Mouse (Mus musculus): ENCODE measurements around the gene 4930519P11Rik. TPM values are rescaled to one million over a fixed set of nuclear protein-coding genes. Genes with fewer than 3 reads are reported as not detected.
A peak's percentile ranks its signal among the peaks of the same experiment; 100 is the strongest.

Gene 4930519P11Rik
- polyA plus RNA-seq, 1 experiment from 2014 or later: not detected

DNA sequence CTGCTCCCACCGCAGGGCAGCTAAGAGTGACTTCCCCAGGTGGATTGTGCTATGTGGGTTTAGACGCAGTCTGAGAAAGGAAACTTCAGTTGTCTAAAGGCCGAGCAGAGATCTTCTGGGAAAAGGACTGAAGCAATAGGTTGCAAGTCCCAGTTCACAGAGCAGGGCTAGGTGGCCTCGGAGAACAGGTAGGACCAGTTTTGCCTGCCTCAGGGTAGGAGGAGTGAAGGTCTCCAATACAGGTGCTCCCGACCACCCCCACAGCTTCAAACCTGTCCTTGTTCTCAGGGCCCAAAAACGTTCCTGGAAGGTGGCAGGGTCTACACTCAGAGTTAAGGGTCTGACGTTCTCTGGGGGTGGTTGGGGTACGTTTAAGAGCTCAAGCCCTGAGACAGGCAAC lies 38.1 kb upstream of the 4930519P11Rik start, which contains the start of gene Chmp4b:
Chmp4b (plus strand) TSS at position 343 of the 400 bp plus-strand sequence.
- WGBS: 58% methylated on average over 8 of the region's 8 CpGs
- Histone ChIP-seq H3K4me3 (ENCODE audit: low read depth, low read length) (no peak within 1 kb of the TSS), H3K9ac (ENCODE audit: low read length) (no peak within 1 kb of the TSS), H3K4me1 (ENCODE audit: control insufficient read depth, insufficient read depth, low read length) (no peaks in the 10 kb centered on the region), H3K27me3 (ENCODE audit: control insufficient read depth, insufficient read depth, low read length) (no peaks in the 10 kb centered on the region), H3K4me2 (ENCODE audit: low read depth) (no peak within 1 kb of the TSS), H3K27ac (ENCODE audit: low read depth, low read length) (no peak within 1 kb of the TSS), H3K36me3 (ENCODE audit: control insufficient read depth, insufficient read depth, low read length) (no peaks in the 10 kb centered on the region), H3K9me3 (ENCODE audit: control insufficient read depth, low read length) (no peaks in the 10 kb centered on the region)
- ATAC-seq (ENCODE audit: insufficient read depth, low FRiP score, low TSS enrichment) (no peak), DNase-seq (ENCODE audit: low spot score) (no peak)

- Histone ChIP-seq H3K27ac (ENCODE audit: low read depth, low read length) (no peak overlapping the region), H3K4me1 (ENCODE audit: control insufficient read depth, insufficient read depth, low read length) (no peaks in the 10 kb centered on the region), H3K4me3 (ENCODE audit: low read depth, low read length) (no peak overlapping the region), H3K9ac (ENCODE audit: low read length) (no peak overlapping the region), H3K36me3 (ENCODE audit: control insufficient read depth, insufficient read depth, low read length) (no peaks in the 10 kb centered on the region), H3K4me2 (ENCODE audit: low read depth) (no peak overlapping the region), H3K27me3 (ENCODE audit: control insufficient read depth, insufficient read depth, low read length) (no peaks in the 10 kb centered on the region), H3K9me3 (ENCODE audit: control insufficient read depth, low read length) (no peaks in the 10 kb centered on the region)
- WGBS: 77% methylated on average over 3 of the region's 3 CpGs
- ATAC-seq (ENCODE audit: insufficient read depth, low FRiP score, low TSS enrichment): no peak
- DNase-seq (ENCODE audit: low spot score): no peak
These were observed 37.2 kb upstream of the 4930519P11Rik start for GRCm38 (mm10) chr2:154650404-154650803.

DNA sequence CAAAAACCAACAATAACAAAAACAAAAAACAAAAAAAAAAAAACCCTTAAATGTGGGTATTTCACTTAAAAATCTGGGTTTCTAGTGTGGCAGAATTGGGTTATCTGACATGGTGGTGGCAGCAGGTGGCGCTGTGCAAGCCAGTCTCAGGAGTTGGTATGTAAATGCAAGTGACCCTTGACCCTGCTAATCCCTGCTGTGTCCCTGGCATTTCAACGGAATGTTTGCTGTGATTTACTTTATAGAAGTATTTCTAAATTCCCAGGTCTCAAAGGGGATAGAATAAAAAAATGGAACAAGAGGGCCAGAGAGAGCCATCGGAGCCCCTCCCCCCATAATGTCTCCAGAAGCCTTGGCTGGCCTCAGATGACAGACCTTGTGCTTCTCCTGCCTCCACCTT lies 34.8 kb upstream of the 4930519P11Rik start:
- Histone ChIP-seq H3K9me3 (ENCODE audit: control insufficient read depth, low read length) (no peaks in the 10 kb centered on the region), H3K4me3 (ENCODE audit: low read depth, low read length) (no peak overlapping the region), H3K4me2 (ENCODE audit: low read depth) (no peak overlapping the region), H3K27ac (ENCODE audit: low read depth, low read length) (no peak overlapping the region), H3K9ac (ENCODE audit: low read length) (no peak overlapping the region), H3K4me1 (ENCODE audit: control insufficient read depth, insufficient read depth, low read length) (no peaks in the 10 kb centered on the region), H3K36me3 (ENCODE audit: control insufficient read depth, insufficient read depth, low read length) (no peaks in the 10 kb centered on the region), H3K27me3 (ENCODE audit: control insufficient read depth, insufficient read depth, low read length) (no peaks in the 10 kb centered on the region)
- ATAC-seq (ENCODE audit: insufficient read depth, low FRiP score, low TSS enrichment) (no peak), DNase-seq (ENCODE audit: low spot score) (peak; percentile 31)
- 24% methylated on average over 3 of the region's 3 CpGs for WGBS

- Histone ChIP-seq H3K4me2 (ENCODE audit: low read depth) (no peak overlapping the region), H3K36me3 (ENCODE audit: control insufficient read depth, insufficient read depth, low read length) (no peaks in the 10 kb centered on the region), H3K9ac (ENCODE audit: low read length) (no peak overlapping the region), H3K4me1 (ENCODE audit: control insufficient read depth, insufficient read depth, low read length) (no peaks in the 10 kb centered on the region), H3K4me3 (ENCODE audit: low read depth, low read length) (no peak overlapping the region), H3K27me3 (ENCODE audit: control insufficient read depth, insufficient read depth, low read length) (no peaks in the 10 kb centered on the region), H3K9me3 (ENCODE audit: control insufficient read depth, low read length) (no peaks in the 10 kb centered on the region), H3K27ac (ENCODE audit: low read depth, low read length) (no peak overlapping the region)
- ATAC-seq (ENCODE audit: insufficient read depth, low FRiP score, low TSS enrichment) (no peak), DNase-seq (ENCODE audit: low spot score) (no peak)
- 83% methylated on average over 5 of the region's 5 CpGs for WGBS
These were observed 33.4 kb upstream of the 4930519P11Rik start for GRCm38 (mm10) chr2:154646634-154647033.

GRCm38 (mm10) chr2:154642712-154643385 lies 29.6 kb upstream of the 4930519P11Rik start:
- DNase-seq (ENCODE audit: low spot score) (no peak), ATAC-seq (ENCODE audit: insufficient read depth, low FRiP score, low TSS enrichment) (no peak)
- H3K27ac ChIP-seq (ENCODE audit: low read depth, low read length): no peak overlapping the region
- H3K27me3 ChIP-seq (ENCODE audit: control insufficient read depth, insufficient read depth, low read length): no peaks in the 10 kb centered on the region
- no peak overlapping the region for H3K4me2 ChIP-seq (ENCODE audit: low read depth)
- WGBS: 93% methylated on average over 6 of the region's 6 CpGs
- H3K4me1 ChIP-seq (ENCODE audit: control insufficient read depth, insufficient read depth, low read length): no peaks in the 10 kb centered on the region
- H3K9ac ChIP-seq (ENCODE audit: low read length): no peak overlapping the region
- H3K4me3 ChIP-seq (ENCODE audit: low read depth, low read length): no peak overlapping the region
- H3K9me3 ChIP-seq (ENCODE audit: control insufficient read depth, low read length): no peaks in the 10 kb centered on the region
- peaks cover 7% of the 10 kb centered on the region for H3K36me3 ChIP-seq (ENCODE audit: control insufficient read depth, insufficient read depth, low read length)

DNA sequence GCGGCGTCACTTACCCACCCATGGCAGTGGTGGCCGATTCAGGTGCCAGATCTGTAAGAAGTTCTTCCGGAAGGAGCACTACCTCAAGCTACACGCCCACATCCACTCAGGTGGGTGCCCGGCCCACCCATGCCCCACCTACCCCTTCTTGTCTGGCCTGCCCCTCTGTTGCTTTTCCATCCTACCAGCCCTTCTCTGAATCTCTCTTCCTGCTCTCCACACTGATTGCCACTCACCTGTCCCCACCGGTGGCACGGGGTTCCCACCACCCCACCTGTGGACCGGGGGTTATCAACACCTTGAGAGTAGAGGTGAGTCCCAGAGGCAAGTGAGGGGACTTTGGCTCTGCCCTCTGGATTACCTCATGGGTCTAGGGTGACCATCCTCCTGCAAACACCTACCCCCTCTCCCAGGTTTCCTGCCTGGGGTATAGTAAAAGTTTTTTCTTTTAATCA lies 28.8 kb upstream of the 4930519P11Rik start:
- Histone ChIP-seq H3K36me3 (ENCODE audit: control insufficient read depth, insufficient read depth, low read length) (peaks cover 8% of the 10 kb centered on the region), H3K4me2 (ENCODE audit: low read depth) (no peak overlapping the region), H3K27ac (ENCODE audit: low read depth, low read length) (no peak overlapping the region), H3K9ac (ENCODE audit: low read length) (no peak overlapping the region), H3K9me3 (ENCODE audit: control insufficient read depth, low read length) (no peaks in the 10 kb centered on the region), H3K4me1 (ENCODE audit: control insufficient read depth, insufficient read depth, low read length) (no peaks in the 10 kb centered on the region), H3K27me3 (ENCODE audit: control insufficient read depth, insufficient read depth, low read length) (no peaks in the 10 kb centered on the region), H3K4me3 (ENCODE audit: low read depth, low read length) (no peak overlapping the region)
- 98% methylated on average over 9 of the region's 9 CpGs for WGBS
- ATAC-seq (ENCODE audit: insufficient read depth, low FRiP score, low TSS enrichment): no peak
- DNase-seq (ENCODE audit: low spot score): no peak

DNA sequence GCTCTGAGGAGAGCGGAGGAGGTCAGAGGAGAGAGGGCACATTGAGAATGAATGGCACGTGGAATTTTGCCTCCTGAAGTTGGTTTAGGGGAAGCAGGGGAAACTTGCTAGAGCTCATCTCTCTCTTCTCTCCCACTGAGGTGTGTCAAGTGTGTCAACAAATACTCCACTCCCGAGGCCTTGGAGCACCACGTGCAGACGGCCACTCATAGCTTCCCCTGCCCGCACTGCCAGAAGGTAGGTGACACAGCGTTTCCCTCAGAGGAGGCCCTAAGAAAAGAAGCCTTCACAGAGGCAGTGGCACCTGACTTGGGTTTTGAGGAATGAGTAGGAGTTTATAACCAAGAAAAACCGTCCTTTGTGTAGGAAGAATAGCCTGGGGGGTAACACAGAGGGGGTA lies 27.9 kb upstream of the 4930519P11Rik start:
- Histone ChIP-seq H3K36me3 (ENCODE audit: control insufficient read depth, insufficient read depth, low read length) (peaks cover 8% of the 10 kb centered on the region), H3K9me3 (ENCODE audit: control insufficient read depth, low read length) (no peaks in the 10 kb centered on the region), H3K27ac (ENCODE audit: low read depth, low read length) (no peak overlapping the region), H3K4me2 (ENCODE audit: low read depth) (no peak overlapping the region), H3K4me1 (ENCODE audit: control insufficient read depth, insufficient read depth, low read length) (no peaks in the 10 kb centered on the region), H3K4me3 (ENCODE audit: low read depth, low read length) (no peak overlapping the region), H3K9ac (ENCODE audit: low read length) (no peak overlapping the region), H3K27me3 (ENCODE audit: control insufficient read depth, insufficient read depth, low read length) (no peaks in the 10 kb centered on the region)
- DNase-seq (ENCODE audit: low spot score) (no peak), ATAC-seq (ENCODE audit: insufficient read depth, low FRiP score, low TSS enrichment) (no peak)
- WGBS: 80% methylated on average over 8 of the region's 8 CpGs

DNA sequence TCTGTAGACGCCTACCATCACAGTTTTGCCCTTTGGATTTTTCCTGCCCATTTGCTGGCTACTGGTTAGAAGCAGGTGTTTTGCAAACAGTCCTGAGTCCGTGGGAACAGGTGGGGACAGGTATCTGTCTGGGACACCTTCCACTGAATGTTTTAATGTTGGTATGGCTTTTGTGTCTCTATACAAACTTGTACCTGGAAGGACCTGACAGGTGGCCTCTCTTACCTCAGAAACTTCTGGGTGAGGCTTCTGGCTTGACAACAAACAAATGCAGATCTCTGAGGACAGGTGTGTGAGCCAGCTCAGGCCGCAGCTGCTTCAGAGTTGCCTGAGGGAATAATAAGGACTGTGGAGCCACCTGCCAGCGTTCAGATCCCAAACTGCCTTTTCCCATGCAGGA lies 25.9 kb upstream of the 4930519P11Rik start:
- Histone ChIP-seq H3K9ac (ENCODE audit: low read length) (no peak overlapping the region), H3K36me3 (ENCODE audit: control insufficient read depth, insufficient read depth, low read length) (peaks cover 10% of the 10 kb centered on the region), H3K27ac (ENCODE audit: low read depth, low read length) (no peak overlapping the region), H3K4me1 (ENCODE audit: control insufficient read depth, insufficient read depth, low read length) (no peaks in the 10 kb centered on the region), H3K4me2 (ENCODE audit: low read depth) (no peak overlapping the region), H3K4me3 (ENCODE audit: low read depth, low read length) (no peak overlapping the region), H3K27me3 (ENCODE audit: control insufficient read depth, insufficient read depth, low read length) (no peaks in the 10 kb centered on the region), H3K9me3 (ENCODE audit: control insufficient read depth, low read length) (no peaks in the 10 kb centered on the region)
- ATAC-seq (ENCODE audit: insufficient read depth, low FRiP score, low TSS enrichment): no peak
- 95% methylated on average over 4 of the region's 4 CpGs for WGBS
- no peak for DNase-seq (ENCODE audit: low spot score)

DNA sequence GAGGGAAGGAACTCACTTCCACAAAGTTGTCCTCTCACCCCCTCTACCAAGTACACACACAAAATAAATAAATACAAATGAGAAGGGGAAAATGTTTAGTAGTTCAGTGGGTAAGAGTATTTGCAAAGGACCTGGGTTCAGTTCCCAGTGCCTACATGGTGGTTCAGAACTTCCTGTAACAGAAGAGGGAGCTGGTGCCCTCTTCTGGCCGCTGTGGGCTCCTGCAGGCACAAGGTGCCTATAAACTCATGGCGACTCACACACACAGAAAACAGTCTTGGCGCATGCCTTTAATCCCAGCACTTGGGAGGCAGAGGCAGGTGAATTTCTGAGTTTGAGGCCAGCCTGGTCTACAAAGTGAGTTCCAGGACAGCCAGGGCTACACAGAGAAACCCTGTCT lies 25.3 kb upstream of the 4930519P11Rik start:
- no peak overlapping the region for H3K9ac ChIP-seq (ENCODE audit: low read length)
- H3K36me3 ChIP-seq (ENCODE audit: control insufficient read depth, insufficient read depth, low read length): peaks cover 10% of the 10 kb centered on the region
- H3K27me3 ChIP-seq (ENCODE audit: control insufficient read depth, insufficient read depth, low read length): no peaks in the 10 kb centered on the region
- DNase-seq (ENCODE audit: low spot score) (no peak), ATAC-seq (ENCODE audit: insufficient read depth, low FRiP score, low TSS enrichment) (no peak)
- H3K4me2 ChIP-seq (ENCODE audit: low read depth): no peak overlapping the region
- no peak overlapping the region for H3K4me3 ChIP-seq (ENCODE audit: low read depth, low read length)
- H3K4me1 ChIP-seq (ENCODE audit: control insufficient read depth, insufficient read depth, low read length): no peaks in the 10 kb centered on the region
- H3K27ac ChIP-seq (ENCODE audit: low read depth, low read length): no peak overlapping the region
- WGBS: 95% methylated on average over 3 of the region's 3 CpGs
- H3K9me3 ChIP-seq (ENCODE audit: control insufficient read depth, low read length): no peaks in the 10 kb centered on the region

Data from neural tube, embryonic 11.5 days (tissue).